8 mouse cellular contexts compared by ENCODE assay signal in genomic region chr17:29267931-29268681, GRCm38 (mm10). TPM values are rescaled to one million over a fixed set of nuclear protein-coding genes. Genes with fewer than 3 reads are reported as not detected.
DNase-seq lines count a peak whose midpoint lies in the region; ATAC-seq lines count a peak whose summit lies in the region.

No protein-coding gene starts in this region.

- H3K27me3 ChIP-seq in embryonic facial prominence, embryonic 10.5 days (replicated peaks; ENCODE audit: low read depth, poor library complexity, severe bottlenecking): no peaks in the 10 kb centered on the region
- H3K27me3 ChIP-seq in intestine, embryonic 14.5 days (replicated peaks; ENCODE audit: control insufficient read depth, insufficient read depth, low read length): no peaks in the 10 kb centered on the region

- no peaks in the 10 kb centered on the region for H3K9me3 ChIP-seq in embryonic facial prominence, embryonic 10.5 days
- H3K9me3 ChIP-seq in intestine, embryonic 14.5 days (ENCODE audit: control insufficient read depth, low read length): no peaks in the 10 kb centered on the region

- peak overlapping the region; percentile 92 for H3K27ac ChIP-seq in embryonic facial prominence, embryonic 10.5 days (replicated peaks)
- H3K27ac ChIP-seq in intestine, embryonic 14.5 days (ENCODE audit: low read depth): peak overlapping the region; percentile 90

- DNase-seq in CD4-positive, CD25-positive, alpha-beta regulatory T cell, adult 2 months (ENCODE audit: low read depth, low spot score): peak; percentile 36
- no peak for DNase-seq in embryonic facial prominence, embryonic 10.5 days (ENCODE audit: low spot score)
- no peak for DNase-seq in intestine, embryonic 14.5 days (ENCODE audit: low spot score)
- DNase-seq in lung, postnatal 10 days: peak; percentile 48
- no peak for DNase-seq in left cerebral cortex, adult 18-20 months (ENCODE audit: low spot score in 2 of 2)
- no peak for DNase-seq in left cerebral cortex, adult 11 months (ENCODE audit: low spot score)
- no peak for DNase-seq in embryo, embryonic 10 days (ENCODE audit: low spot score)

- H3K36me3 ChIP-seq in embryonic facial prominence, embryonic 10.5 days (replicated peaks): no peaks in the 10 kb centered on the region
- no peaks in the 10 kb centered on the region for H3K36me3 ChIP-seq in intestine, embryonic 14.5 days (ENCODE audit: control insufficient read depth, insufficient read depth, low read length)

- peak overlapping the region; percentile 86 for H3K4me2 ChIP-seq in intestine, embryonic 14.5 days (ENCODE audit: low read length)

- whole genome bisulfite sequencing in embryonic facial prominence, embryonic 10.5 days: 59% methylated on average over 6 of the region's 6 CpGs
- 45% methylated on average over 6 of the region's 6 CpGs for WGBS in intestine, embryonic 14.5 days

- peak overlapping the region; percentile 95 for H3K9ac ChIP-seq in intestine, embryonic 14.5 days (ENCODE audit: low read length)

- ATAC-seq in CD4-positive, CD25-positive, alpha-beta regulatory T cell, adult 4 months: no peak
- peak; percentile 39 for ATAC-seq in intestine, embryonic 14.5 days (replicated peaks; ENCODE audit: low FRiP score, low TSS enrichment, low read depth)

- peaks cover 33% of the 10 kb centered on the region for H3K4me1 ChIP-seq in embryonic facial prominence, embryonic 10.5 days
- peaks cover 18% of the 10 kb centered on the region for H3K4me1 ChIP-seq in intestine, embryonic 14.5 days (replicated peaks; ENCODE audit: control insufficient read depth, insufficient read depth, low read length)

- peak overlapping the region; percentile 81 for H3K4me3 ChIP-seq in embryonic facial prominence, embryonic 10.5 days
- H3K4me3 ChIP-seq in intestine, embryonic 14.5 days (ENCODE audit: low read depth, low read length): peak overlapping the region; percentile 73

RNA-seq across cellular contexts. Expression of gene BC004004, which starts 0.5 kb away (rescaled TPM):
- 100 to 1,000 TPM in 1 of 2 experiments, 10 to 100 TPM in 1; 98.0 to 123 TPM for polyA plus RNA-seq in CD4-positive, CD25-positive, alpha-beta regulatory T cell, adult 4 months (2017; shearing (Covaris generic))
- polyA plus RNA-seq in embryonic facial prominence, embryonic 10.5 days (2016; fragmentation: Nextera tagmentation; extraction: Ambion mirVana): 47.8 and 49.5 TPM in 2 replicates
- 72.4 and 77.4 TPM in 2 replicates for polyA plus RNA-seq in intestine, embryonic 14.5 days (2014; fragmentation: Nextera tagmentation; extraction: Ambion mirVana)
- 100 to 1,000 TPM in 1 of 2 experiments, 10 to 100 TPM in 1; 95.0 to 100 TPM for total RNA-seq in left cerebral cortex, adult 18-20 months (2021)

RNA-seq across cellular contexts. Expression of gene Ppil1, which starts 4.1 kb away (rescaled TPM):
- polyA plus RNA-seq in CD4-positive, CD25-positive, alpha-beta regulatory T cell, adult 4 months (2017; shearing (Covaris generic)): 100 to 1,000 TPM in 1 of 2 experiments, 10 to 100 TPM in 1; 72.7 to 101 TPM
- 219 and 227 TPM in 2 replicates for polyA plus RNA-seq in embryonic facial prominence, embryonic 10.5 days (2016; fragmentation: Nextera tagmentation; extraction: Ambion mirVana)
- polyA plus RNA-seq in intestine, embryonic 14.5 days (2014; fragmentation: Nextera tagmentation; extraction: Ambion mirVana): 165 and 170 TPM in 2 replicates
- 10 to 100 TPM; 17.9 to 19.3 TPM for total RNA-seq in left cerebral cortex, adult 18-20 months (2021)

RNA-seq across cellular contexts. Expression of gene Cpne5, which starts 30.1 kb away (rescaled TPM):
- polyA plus RNA-seq in CD4-positive, CD25-positive, alpha-beta regulatory T cell, adult 4 months (2017; shearing (Covaris generic)): 1 to 10 TPM; 2.2 to 2.3 TPM
- 3.6 and 4.7 TPM in 2 replicates for polyA plus RNA-seq in embryonic facial prominence, embryonic 10.5 days (2016; fragmentation: Nextera tagmentation; extraction: Ambion mirVana)
- 12.9 and 14.6 TPM in 2 replicates for polyA plus RNA-seq in intestine, embryonic 14.5 days (2014; fragmentation: Nextera tagmentation; extraction: Ambion mirVana)
- total RNA-seq in left cerebral cortex, adult 18-20 months (2021): 100 to 1,000 TPM; 161 to 173 TPM

RNA-seq across cellular contexts. Expression of gene Pi16, which starts 49.4 kb away (rescaled TPM):
- under 1 TPM; 0.44 to 0.57 TPM for polyA plus RNA-seq in CD4-positive, CD25-positive, alpha-beta regulatory T cell, adult 4 months (2017; shearing (Covaris generic))
- polyA plus RNA-seq in embryonic facial prominence, embryonic 10.5 days (2016; fragmentation: Nextera tagmentation; extraction: Ambion mirVana): 0.65 and 0.91 TPM in 2 replicates
- 0.18 and 0.32 TPM in 2 replicates for polyA plus RNA-seq in intestine, embryonic 14.5 days (2014; fragmentation: Nextera tagmentation; extraction: Ambion mirVana)
- total RNA-seq in left cerebral cortex, adult 18-20 months (2021): 1 to 10 TPM; 1.4 to 2.0 TPM

Comparison
In these comparisons a context has a peak if more than half of its experiments do, and no peak if none do; other contexts are left out.
1. DNase-seq: peak in CD4-positive, CD25-positive, alpha-beta regulatory T cell, adult 2 months (single experiment) and lung, postnatal 10 days (single experiment); none in embryonic facial prominence, embryonic 10.5 days (single experiment), intestine, embryonic 14.5 days (single experiment), left cerebral cortex, adult 18-20 months (0 of 2), left cerebral cortex, adult 11 months (single experiment) and embryo, embryonic 10 days (single experiment).